Comparison of ENCODE assay signal across 10 mouse cellular contexts in genomic region chr1:153413397-153414020, GRCm38 (mm10). TPM values are rescaled to one million over a fixed set of nuclear protein-coding genes. Genes with fewer than 3 reads are reported as not detected.
DNase-seq lines count a peak whose midpoint lies in the region; ATAC-seq and TF ChIP-seq lines count a peak whose summit lies in the region.
"Not testable (repeated sequence)": the region's sequence is repeated elsewhere in the genome, so short reads cannot be mapped to it uniquely, and the experiment has no call there.
"Had no signal": no experiment of that assay in that cellular context is flagged by ENCODE, and none has a peak within 500 bp of the region (broad histone marks: within the 10 kb centered on the region; RNA-seq: fewer than 3 reads in every experiment).

No protein-coding gene starts in this region.

- peak overlapping the region; percentile 78 for H3K4me3 ChIP-seq in bone marrow macrophage, adult 2 months (ENCODE audit: insufficient read depth, low read length)
- H3K4me3 ChIP-seq in hindbrain, embryonic 16.5 days (ENCODE audit: low read length) = not testable (repeated sequence)
- H3K4me3 ChIP-seq in liver, adult 2 months (ENCODE audit: insufficient read depth, low read depth, low read length) = peak overlapping the region; percentile 14; the same call in 1 of the 2 replicates

- peak; percentile 29 to 59 for DNase-seq in CD8-positive naive resting alpha-beta T cell, adult 2 months (ENCODE audit: low read depth in 2 of 2, low spot score in 2 of 2)
- peak; percentile 28 to 44 for DNase-seq in frontal cortex, postnatal 36 days (ENCODE audit: low spot score in 2 of 2)
- peak; percentile 44 to 61 for DNase-seq in layer of hippocampus, postnatal 10 days (ENCODE audit: low spot score in 2 of 2)
- DNase-seq in liver, adult 2 months (ENCODE audit: extremely low read depth, low read depth, low spot score) = not testable (repeated sequence)
- peak; percentile 27 to 59 for DNase-seq in spleen, postnatal 10 days (ENCODE audit: low spot score in 2 of 2)
- peak; percentile 51 to 57 for DNase-seq in thymus, postnatal 36 days

- H3K27me3 ChIP-seq in hindbrain, embryonic 16.5 days (replicated peaks; ENCODE audit: control insufficient read depth, insufficient read depth, low read length); liver, adult 2 months (ENCODE audit: control insufficient read depth, insufficient read depth, low read length): not testable (repeated sequence)

- not testable (repeated sequence) for TF ChIP-seq POLR2A in bone marrow macrophage, adult 2 months (IDR thresholded peaks at IDR 0.05; ENCODE audit: borderline replicate concordance, low read depth, low read length); liver, adult 2 months (IDR thresholded peaks at IDR 0.05; ENCODE audit: extremely low read depth, insufficient read depth, low read length)

- TF ChIP-seq CTCF in bone marrow macrophage, adult 2 months (IDR thresholded peaks at IDR 0.05; ENCODE audit: low read depth, low read length); liver, adult 2 months (IDR thresholded peaks at IDR 0.05; ENCODE audit: low read depth, low read length): not testable (repeated sequence)

- not testable (repeated sequence) for H3K36me3 ChIP-seq in hindbrain, embryonic 16.5 days (ENCODE audit: control insufficient read depth, insufficient read depth, low read length); liver, adult 2 months (ENCODE audit: control insufficient read depth, insufficient read depth, low read length)

- WGBS in hindbrain, embryonic 16.5 days = 71% methylated on average over 13 of the region's 13 CpGs
- 89% methylated on average over 13 of the region's 13 CpGs for WGBS in liver, adult 2 months

- H3K79me2 ChIP-seq in liver, adult 2 months (ENCODE audit: control insufficient read depth, insufficient read depth, low read length) = not testable (repeated sequence)

- not testable (repeated sequence) for H3K4me2 ChIP-seq in hindbrain, embryonic 16.5 days (ENCODE audit: low read length)

- H3K27ac ChIP-seq in bone marrow macrophage, adult 2 months (ENCODE audit: insufficient read depth, low read depth, low read length) = peak overlapping the region; percentile 99
- not testable (repeated sequence) for H3K27ac ChIP-seq in hindbrain, embryonic 16.5 days (ENCODE audit: low read depth, low read length); liver, adult 2 months (replicated peaks; ENCODE audit: insufficient read depth, low read depth, low read length)

- peak; percentile 52 for ATAC-seq in hindbrain, embryonic 16.5 days

- H3K9ac ChIP-seq in hindbrain, embryonic 16.5 days (ENCODE audit: low read depth, low read length); liver, adult 2 months (ENCODE audit: low read depth, low read length): not testable (repeated sequence)

- H3K4me1 ChIP-seq in bone marrow macrophage, adult 2 months (ENCODE audit: control insufficient read depth, insufficient read depth, low read length) = peaks cover 19% of the 10 kb centered on the region
- not testable (repeated sequence) for H3K4me1 ChIP-seq in hindbrain, embryonic 16.5 days (ENCODE audit: control insufficient read depth, insufficient read depth, low read depth, low read length); liver, adult 2 months (ENCODE audit: control insufficient read depth, insufficient read depth, low read length)

- H3K9me3 ChIP-seq in hindbrain, embryonic 16.5 days (ENCODE audit: control insufficient read depth, low read length) = not testable (repeated sequence)

RNA-seq across cellular contexts. Expression of gene Shcbp1l, which starts 11.5 kb away (rescaled TPM):
- 0.84 and 2.0 TPM in 2 replicates for polyA plus RNA-seq in bone marrow macrophage, adult 2 months (2012; ENCODE audit: insufficient read depth, insufficient read length, missing spikeins)
- 0.63 and 0.97 TPM in 2 replicates for polyA plus RNA-seq in hindbrain, embryonic 16.5 days (2015; fragmentation: Nextera tagmentation; extraction: Ambion mirVana)
- 1 to 10 TPM; 2.9 to 3.9 TPM for total RNA-seq in layer of hippocampus, postnatal 10 days (2021)
- total RNA-seq in liver, adult 2 months (2014; rRNA removed) = 0.27 TPM in 1 of 2 replicates, not detected in the other
- polyA plus RNA-seq in liver, adult 2 months (2012; rRNA removed) = not detected in 2 replicates
- total RNA-seq: gastrocnemius, adult 8-10 months had no signal
- polyA plus RNA-seq: hindbrain, embryonic 10.5 days had no signal
